Mouse (Mus musculus): ENCODE data around the gene Dcdc2c.
A peak's percentile ranks its signal among the peaks of the same experiment; 100 is the strongest.

The Dcdc2c gene

GRCm38 (mm10) chr12:28552299-28552698 is at the start of gene Dcdc2c:
TSS of gene Dcdc2c (minus strand) at chr12:28552399.
- DNase-seq (ENCODE audit: low read depth, low spot score): no peak

DNA sequence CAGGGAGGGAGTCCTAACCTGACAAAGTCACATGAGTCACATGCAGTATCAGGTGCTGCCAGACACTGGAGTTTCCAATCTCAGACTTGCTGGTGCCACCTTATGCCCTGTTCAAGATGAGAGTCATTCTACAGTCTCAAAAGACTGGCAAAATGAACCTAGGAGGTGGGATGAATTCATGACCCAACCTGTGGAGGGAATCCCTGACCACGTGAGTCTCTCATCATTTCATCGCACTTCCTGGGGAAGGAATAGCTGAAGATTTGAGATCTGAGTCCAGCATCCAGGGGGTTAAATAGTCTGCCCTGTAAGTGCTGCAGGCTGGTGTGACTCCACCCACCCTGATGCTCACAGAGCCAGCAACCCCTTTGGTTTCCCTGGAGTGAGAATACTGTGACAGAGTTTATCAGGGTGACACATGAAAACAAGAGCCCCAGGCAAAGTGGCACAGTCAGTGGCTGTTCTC is 46.4 kb upstream of the Dcdc2c start:
- no peak for DNase-seq (ENCODE audit: low read depth, low spot score)

DNA sequence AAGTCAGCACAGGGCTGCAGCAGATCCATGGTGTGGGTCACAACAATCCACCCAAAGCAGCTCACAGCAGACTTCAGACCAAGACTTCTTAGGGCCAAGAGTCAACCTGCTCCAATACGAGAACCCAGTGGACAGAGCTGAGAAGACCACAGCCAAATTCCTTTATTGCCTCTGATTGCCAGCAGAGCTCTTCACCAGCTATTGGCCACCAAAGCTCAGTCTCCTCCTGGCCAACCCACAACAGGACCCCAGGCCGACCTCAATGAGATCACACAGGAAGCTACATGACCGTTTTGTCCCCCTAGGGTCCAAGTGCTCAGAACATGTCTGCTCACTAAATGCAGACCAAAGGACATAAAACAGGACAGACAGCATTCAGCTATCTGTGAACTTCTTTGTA is 45.9 kb upstream of the Dcdc2c start:
- DNase-seq (ENCODE audit: low read depth, low spot score): no peak

DNA sequence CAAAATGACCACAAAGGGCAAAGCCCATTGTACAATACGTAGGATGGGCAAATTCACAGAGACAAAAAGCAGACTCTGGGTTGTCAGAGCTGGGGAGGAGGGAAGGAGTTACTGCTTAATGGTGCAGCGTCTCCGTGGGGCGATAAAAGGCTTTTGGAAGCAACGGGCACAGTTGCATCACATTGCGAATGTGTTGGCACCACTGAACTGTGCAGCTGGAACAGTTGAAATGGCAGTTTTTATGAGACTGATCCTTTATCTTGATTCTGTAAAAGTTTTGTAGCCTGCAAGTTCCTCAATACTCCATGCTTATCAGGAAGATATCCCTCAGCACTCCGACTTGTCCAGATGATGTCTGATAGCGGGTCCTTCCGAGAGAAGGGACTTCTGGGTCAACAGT is 45.5 kb upstream of the Dcdc2c start:
- no peak for DNase-seq (ENCODE audit: low read depth, low spot score)

GRCm38 (mm10) chr12:28596851-28597250 is 44.7 kb upstream of the Dcdc2c start:
- DNase-seq (ENCODE audit: low read depth, low spot score): no peak

GRCm38 (mm10) chr12:28590428-28590827 is 38.2 kb upstream of the Dcdc2c start:
- no peak for DNase-seq (ENCODE audit: low read depth, low spot score)

GRCm38 (mm10) chr12:28589090-28589868 is 37.1 kb upstream of the Dcdc2c start:
- DNase-seq (ENCODE audit: low read depth, low spot score): peak; percentile 70

DNA sequence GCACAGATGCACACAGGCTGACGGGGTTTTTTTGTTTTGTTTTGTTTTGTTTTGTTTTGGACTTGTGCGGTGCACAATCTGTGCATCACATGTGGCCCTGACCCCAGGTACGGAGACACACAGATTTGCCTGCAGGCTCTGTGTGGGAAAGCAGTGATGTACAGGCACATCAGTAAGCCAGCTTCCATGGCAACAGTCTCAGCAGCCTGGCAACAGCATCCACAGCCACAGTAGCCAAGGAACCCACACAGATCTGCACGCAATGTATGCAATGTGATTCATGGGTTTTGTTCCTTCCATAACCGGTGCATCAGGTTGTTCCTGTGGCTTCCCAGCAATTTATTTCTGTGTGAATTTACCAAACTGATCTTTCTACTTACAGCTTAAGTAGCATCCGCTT is 35.8 kb upstream of the Dcdc2c start:
- no peak for DNase-seq (ENCODE audit: low read depth, low spot score)

DNA sequence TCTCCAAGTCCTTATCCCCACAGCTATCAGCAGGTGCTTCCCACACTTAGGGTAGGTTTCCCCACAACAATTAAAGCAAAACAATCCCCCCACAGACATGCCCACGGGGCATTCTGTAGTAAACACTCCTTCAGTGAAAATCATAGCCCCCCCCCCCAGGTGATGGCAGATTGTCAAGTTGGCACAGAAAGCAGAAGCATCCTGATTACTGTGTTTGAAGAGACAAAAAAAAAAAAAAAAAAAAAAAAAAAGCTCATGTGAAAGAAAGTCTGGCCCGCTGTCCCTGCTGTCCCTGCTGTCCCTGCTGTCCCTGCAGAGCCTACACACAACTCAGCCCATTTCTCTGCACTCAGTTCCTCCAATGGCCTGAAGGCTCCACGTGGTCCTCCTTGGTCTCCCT is 31.8 kb upstream of the Dcdc2c start:
- DNase-seq (ENCODE audit: low read depth, low spot score): peak; percentile 54

- no peak for DNase-seq (ENCODE audit: low read depth, low spot score)
These were observed 30.2 kb upstream of the Dcdc2c start, which contains the start of gene Allc for GRCm38 (mm10) chr12:28582423-28582822. TSS of gene Allc (minus strand) at chr12:28582523.

DNA sequence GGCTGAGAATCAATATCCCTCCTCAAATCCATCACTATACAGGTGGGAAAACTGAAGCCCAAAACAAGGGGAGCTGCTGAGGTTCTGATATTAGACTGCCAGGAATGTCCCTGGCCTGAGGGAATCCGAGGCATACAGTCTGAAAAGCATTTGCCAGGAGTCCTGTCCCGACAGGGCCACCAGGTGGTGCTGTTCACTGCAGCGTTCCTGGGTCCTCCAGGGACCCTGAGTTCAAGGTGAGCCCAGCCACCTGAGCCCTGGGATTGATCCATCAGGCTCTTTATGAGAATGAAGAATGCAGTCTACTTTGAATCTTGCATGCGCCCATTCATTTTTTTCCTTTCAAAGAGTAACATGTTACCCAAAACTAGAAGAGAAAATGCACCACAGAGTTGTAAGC is 26.9 kb upstream of the Dcdc2c start:
- DNase-seq (ENCODE audit: low read depth, low spot score): peak; percentile 18

GRCm38 (mm10) chr12:28578147-28578546 is 25.9 kb upstream of the Dcdc2c start:
- DNase-seq (ENCODE audit: low read depth, low spot score): no peak

GRCm38 (mm10) chr12:28575366-28576070 is 23.3 kb upstream of the Dcdc2c start:
- no peak for DNase-seq (ENCODE audit: low read depth, low spot score)

- DNase-seq (ENCODE audit: low read depth, low spot score): no peak
These were observed 20.0 kb upstream of the Dcdc2c start for GRCm38 (mm10) chr12:28572241-28572640.

- DNase-seq (ENCODE audit: low read depth, low spot score): no peak
These were observed 424 bp downstream of the Dcdc2c start for GRCm38 (mm10) chr12:28551775-28552174.

DNA sequence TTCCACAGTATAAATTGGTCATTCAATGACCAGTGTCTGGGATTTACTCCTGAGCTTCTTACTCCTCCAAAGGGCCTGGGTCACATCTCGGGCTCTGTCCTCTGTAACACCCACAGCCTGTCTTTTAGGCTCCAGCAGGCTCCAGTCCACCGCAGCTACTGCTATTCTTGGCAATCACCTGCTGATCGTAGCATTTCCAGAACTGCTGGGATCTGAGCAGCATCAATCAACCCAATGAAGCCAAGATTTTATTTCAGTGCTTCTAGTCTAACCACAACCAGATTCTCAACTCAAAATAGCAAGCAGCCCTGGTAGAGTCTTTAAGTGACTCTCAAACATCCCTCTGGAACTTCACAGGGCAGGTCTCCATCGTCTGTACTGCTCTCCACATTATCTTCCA is 3.3 kb downstream of the Dcdc2c start:
- no peak for DNase-seq (ENCODE audit: low read depth, low spot score)

DNA sequence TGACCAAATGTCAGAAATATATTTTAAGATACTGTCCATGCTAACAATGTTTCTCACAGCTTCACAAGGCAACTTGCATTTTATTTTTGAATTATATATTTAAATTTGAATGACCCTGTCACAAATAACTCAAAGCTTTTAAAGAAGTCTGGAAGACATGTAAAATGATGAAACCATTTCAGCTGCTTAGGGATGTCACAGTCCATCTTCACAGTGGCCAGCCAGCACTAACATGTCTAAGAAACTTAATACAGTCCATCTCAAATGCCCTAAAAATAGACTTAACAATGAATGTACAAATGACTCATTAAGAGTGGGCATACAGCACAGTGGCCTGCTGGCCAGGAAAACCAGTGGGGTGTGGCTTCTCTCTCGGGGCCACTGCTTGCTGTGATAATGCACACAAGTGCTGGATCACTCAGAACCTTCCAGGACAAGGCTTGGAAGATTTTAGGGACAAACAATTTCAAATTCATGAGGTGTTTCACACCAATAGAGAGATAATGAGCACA is 37.9 kb downstream of the Dcdc2c start:
- DNase-seq (ENCODE audit: low read depth, low spot score): no peak

DNA sequence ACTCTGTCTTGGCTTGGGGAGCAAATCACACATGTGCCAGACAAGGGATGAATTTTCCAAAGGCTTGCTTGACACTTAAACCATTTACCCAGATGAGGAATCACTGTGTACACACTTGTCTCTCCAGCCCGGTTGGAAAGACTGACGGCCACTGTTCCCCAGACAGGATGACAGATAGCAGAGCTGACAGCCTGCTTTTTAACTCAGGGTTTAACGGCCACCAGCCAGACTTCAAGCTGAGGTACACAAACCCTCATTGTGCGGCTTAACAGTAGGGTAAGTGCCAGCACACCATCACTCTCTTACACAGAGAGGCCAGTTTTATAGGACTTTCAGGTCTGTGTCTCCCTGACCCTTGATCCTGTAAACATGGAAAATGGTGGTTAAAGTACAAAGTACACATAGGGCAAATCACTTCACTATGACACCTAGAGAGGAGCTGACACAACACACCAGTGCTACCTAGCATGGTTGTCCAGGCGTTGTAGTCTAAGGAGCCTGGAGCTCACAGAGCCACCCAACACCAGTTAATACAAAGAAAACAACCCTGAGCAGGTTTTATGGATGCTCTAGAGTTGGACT is 42.4 kb downstream of the Dcdc2c start:
- no peak for DNase-seq (ENCODE audit: low read depth, low spot score)

GRCm38 (mm10) chr12:28494289-28494688 is 57.9 kb downstream of the Dcdc2c start:
- no peak for DNase-seq (ENCODE audit: low read depth, low spot score)

GRCm38 (mm10) chr12:28482483-28483160 is 69.6 kb downstream of the Dcdc2c start:
- no peak for DNase-seq (ENCODE audit: low read depth, low spot score)

- no peak for DNase-seq (ENCODE audit: low read depth, low spot score)
These were observed 91.2 kb downstream of the Dcdc2c start for GRCm38 (mm10) chr12:28460951-28461431.

GRCm38 (mm10) chr12:28460523-28460922 is 91.7 kb downstream of the Dcdc2c start:
- no peak for DNase-seq (ENCODE audit: low read depth, low spot score)
